Mouse (Mus musculus): ENCODE measurements around the gene Serinc5.
"Not testable (repeated sequence)": the region's sequence is repeated elsewhere in the genome, so short reads cannot be mapped to it uniquely, and the experiment has no call there.

The Serinc5 gene

DNA sequence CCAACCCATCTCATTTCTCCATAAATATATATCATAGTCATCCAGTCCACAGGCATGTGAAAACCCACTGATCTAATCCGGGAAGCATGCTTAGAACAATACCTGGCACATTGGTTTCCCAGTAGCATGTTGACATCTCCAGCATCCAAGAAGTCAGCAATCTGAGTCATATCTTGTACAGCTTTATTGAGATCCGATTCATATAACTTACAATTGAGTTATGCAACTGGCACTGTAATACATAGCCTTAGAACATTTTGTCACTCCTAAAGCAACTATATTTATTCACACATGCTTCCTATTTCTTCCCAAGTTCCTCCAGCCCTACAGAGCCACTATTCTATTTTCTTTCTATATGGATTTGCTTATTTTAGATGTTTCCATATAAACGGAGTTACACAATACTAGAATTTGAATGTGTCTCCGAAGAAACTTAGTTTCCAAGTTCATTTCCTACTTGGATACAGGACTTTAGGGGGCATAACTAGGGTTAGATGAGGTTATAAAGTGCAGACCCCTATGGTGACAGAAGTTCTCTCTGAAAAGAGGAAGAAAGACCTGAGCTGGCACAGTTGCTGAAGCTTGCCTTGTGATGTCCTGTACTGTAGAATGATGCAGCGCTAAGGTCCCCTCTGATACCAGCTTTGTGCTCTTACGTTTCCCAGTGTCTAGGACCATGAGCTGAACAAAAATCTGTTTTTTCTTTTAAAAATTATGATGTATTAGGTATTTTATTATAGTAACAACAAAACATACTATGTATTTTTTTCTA lies 57.5 kb downstream of the Serinc5 start:
- no peak for DNase-seq (ENCODE audit: low spot score)

- DNase-seq (ENCODE audit: low spot score) = no peak
Observed at GRCm38 (mm10) chr13:92671727-92672126, 60.8 kb downstream of the Serinc5 start.

DNA sequence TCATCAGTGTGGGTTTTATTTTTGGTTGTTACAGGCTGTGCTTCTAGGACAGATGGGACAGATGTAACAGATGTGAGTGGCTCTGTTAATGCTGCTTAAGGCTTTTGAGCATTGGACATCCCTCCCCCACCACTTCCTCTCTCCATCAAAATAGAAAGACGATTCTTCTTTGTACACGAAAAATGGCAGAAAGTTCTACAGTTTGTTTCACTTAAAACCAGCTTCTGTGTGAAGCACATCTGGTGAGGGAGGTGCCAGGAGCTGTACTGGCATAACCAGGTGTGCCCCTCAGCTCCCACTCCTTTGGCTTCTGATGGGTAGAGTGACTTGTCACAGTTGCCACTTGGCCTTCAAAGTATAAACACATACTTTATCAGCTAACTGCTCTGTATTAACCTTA lies 63.8 kb downstream of the Serinc5 start:
- no peak for DNase-seq (ENCODE audit: low spot score)

DNA sequence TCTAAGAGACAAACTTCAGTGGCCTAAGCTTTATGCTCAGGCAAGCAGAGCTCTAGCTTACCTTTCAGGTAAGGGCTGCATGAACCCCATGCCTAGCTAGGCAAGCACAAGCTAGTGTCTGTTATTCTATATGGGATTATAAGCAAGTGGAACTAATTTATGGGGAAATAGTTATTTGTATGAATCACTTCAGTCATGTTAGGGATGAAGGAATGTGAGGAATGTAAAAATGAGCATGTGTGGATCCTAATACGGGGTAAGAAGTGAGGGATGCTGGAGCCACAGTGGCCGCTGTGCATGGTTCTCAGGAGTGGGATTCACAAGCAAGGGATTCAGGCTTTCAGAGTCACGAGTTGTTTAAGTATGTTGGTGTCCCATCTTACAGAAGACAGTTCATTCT lies 64.4 kb downstream of the Serinc5 start:
- DNase-seq (ENCODE audit: low spot score) = no peak

DNA sequence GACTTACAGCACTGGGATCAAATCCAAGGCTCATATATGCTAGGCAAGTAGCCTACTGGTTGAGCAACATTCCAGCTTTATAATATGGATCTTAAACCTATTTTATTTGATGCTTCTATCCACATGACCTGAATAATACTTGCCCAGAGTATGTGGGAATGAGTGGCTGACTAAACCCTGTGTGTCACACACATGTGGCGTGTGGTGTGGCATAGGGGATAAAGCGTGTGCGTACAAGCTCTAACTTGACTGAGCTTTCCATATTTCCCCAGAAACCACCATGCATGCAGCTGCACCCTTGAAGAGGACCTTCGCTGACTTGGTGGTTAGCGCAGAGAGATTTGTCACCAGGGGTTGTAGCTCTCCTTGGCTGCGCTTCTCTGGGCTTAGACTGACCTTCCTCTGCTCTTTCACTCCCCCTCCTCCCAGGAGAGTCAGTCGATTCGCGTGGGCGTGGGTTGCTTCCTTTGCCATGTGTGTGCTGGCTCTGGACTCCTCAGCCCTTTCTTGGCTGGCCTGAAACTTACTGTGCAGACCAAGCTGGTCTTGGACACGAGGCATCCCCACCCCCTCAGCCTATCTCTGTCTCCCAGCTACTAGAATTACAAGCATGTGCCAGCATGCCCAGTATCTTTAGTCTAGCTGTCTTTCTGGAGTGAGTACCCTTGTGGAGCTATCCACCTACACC lies 65.2 kb downstream of the Serinc5 start:
- DNase-seq (ENCODE audit: low spot score) = no peak

DNA sequence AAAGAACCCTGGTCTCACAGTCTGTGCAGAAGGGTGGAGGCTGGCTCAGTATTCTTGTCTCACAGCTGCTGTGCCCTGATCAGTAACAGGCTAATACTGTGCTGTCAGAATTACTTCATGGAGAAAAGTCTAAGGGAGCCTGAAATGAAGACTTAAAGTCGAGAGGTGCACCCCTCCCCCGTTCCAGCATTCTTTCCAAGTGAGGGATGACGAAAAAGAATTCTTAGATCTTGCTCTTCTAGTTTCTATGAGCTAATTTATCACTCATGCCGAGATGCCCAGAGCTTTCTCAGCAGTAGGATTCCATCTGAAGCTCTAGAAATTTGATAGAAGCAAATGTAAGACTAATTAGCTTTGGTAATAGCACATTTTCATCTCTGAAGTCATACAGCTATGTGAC lies 66.8 kb downstream of the Serinc5 start:
- no peak for DNase-seq (ENCODE audit: low spot score)

DNA sequence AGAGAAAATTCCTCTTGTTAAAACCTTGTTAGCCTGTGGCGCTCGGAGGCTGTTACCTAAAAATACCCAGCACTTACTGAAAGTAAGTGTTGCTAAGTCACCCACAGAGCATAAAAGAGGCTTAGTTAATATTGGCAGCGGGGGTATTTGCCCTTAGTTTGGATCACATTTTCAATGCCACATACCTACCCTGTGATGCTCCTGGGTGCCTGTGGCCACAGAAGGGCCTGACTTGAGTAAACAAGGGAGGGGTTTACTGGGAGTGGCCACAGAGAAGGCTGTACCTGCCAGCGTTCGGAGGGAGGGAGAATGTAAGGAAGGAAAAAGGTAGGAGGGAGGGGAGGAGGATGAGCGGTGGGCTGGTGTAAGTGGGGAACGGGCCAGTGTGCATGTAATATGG lies 68.8 kb downstream of the Serinc5 start:
- DNase-seq (ENCODE audit: low spot score) = no peak

GRCm38 (mm10) chr13:92681541-92681940 lies 70.7 kb downstream of the Serinc5 start:
- no peak for DNase-seq (ENCODE audit: low spot score)

- DNase-seq (ENCODE audit: low spot score) = no peak
Observed at GRCm38 (mm10) chr13:92682833-92683232, 71.9 kb downstream of the Serinc5 start.

DNA sequence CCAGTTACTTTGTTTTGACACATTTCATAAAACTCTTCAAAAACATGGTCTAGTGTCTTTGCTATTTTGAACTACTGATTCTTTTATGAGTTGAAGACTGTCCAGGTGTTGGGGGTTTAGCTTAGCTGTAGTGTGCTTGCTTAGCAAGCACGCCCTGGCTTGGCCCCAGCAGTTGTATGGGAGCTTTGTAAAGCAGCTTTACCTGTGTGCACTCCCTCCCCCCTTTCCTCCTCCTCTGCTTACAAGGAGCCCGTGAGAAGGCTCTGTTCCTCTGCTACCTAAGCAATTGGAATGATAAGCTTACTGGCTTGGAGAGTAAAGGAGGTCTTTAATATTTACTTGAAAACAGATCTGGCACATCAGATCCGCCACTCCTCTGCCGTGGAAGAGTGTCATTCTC lies 72.6 kb downstream of the Serinc5 start:
- DNase-seq (ENCODE audit: low spot score) = no peak

DNA sequence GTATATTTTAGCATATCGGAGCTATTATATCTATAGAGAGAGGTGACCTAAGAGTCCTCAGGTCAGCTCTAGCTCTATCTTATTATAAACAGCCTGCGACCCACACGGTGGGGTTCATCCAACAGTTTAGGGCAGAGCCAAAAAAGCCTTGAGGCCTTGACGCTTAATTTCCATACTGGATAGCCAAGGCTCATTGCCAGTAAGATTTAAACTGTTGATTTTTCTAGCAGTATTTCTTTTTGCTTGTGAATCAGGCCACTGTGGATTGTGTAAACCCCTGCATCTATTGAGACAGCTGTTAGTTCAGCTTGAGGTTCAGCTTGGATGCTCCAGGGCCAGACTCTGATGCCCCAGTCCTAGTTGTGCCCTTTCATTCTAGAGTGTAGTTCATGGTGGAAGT lies 73.4 kb downstream of the Serinc5 start:
- no peak for DNase-seq (ENCODE audit: low spot score)

GRCm38 (mm10) chr13:92685273-92685672 lies 74.4 kb downstream of the Serinc5 start:
- no peak for DNase-seq (ENCODE audit: low spot score)

DNA sequence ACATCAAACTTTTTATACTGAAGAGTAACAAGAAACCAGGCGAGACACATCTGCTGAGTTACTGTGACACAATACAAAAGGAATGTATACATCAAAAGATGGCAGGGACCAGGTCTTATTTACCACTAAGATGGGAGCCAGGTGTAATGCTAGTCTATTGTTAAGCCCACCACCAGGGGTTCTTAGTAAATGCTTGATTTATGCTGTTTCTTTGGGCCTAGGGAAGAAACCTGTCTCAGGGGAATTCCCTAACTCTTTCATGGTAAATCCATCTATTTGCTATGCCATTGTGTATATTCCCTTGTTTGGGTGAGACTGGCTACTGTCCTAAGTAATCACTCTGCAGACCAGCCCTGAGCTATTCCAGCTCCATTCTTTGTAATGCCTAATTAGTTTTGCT lies 76.3 kb downstream of the Serinc5 start:
- not testable (repeated sequence) for DNase-seq (ENCODE audit: low spot score)

DNA sequence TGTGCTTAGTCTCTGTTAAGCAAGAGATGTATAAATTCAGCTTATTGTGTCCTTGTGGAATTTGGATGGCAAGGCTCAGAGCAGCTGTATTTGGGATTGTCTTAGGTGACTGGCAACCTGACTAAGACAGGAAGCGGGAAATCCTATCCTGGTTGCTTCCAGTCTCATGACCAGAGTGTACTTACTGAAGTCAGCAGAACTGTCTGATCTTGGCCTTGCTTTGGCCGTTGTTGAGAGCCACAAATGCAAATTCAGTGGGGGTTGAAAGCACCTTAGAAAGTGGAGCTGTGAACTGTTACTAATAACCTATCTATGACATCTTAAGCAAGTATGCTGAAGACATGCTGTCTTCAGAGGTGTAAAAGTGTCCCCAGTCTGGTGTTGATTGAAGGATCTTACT lies 78.2 kb downstream of the Serinc5 start:
- DNase-seq (ENCODE audit: low spot score) = no peak

DNA sequence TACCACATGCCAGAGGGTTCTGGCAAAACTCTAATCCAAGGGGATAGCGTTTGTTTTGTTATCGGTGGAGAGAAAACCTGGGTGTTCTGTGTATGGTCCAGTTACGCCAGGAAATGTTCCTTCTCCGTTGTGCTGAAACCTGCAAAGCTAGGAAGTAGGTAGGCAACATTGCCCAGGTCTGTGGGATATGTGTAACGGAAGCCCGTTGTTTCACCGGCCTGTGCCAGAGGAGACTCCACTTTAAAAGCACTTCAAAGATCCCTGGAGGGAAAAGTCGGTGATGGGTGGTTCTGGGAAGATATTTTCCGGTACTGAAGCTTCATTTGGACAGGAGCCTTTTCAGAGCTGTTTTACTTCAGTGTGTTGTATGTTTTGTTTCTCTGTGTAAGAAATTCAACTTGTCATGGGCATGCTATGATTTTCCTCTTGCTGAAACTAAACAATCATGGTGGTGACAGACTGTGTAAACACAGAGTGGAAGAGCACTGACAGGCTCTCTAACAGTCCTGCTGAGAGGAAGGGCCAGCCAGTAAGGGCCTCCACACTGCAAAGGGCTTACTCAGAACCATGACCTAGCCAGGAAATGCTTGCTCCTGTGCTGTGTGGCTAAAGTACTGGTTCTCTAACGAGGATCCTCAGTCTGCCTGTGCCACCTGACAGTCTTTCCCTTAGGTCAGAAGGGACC lies 83.1 kb downstream of the Serinc5 start:
- peak; percentile 57 for DNase-seq (ENCODE audit: low spot score)

- DNase-seq (ENCODE audit: low spot score) = no peak
Observed at GRCm38 (mm10) chr13:92696491-92696939, 85.6 kb downstream of the Serinc5 start.

GRCm38 (mm10) chr13:92697141-92697540 lies 86.2 kb downstream of the Serinc5 start:
- no peak for DNase-seq (ENCODE audit: low spot score)

- no peak for DNase-seq (ENCODE audit: low spot score)
Observed at GRCm38 (mm10) chr13:92698781-92699180, 87.9 kb downstream of the Serinc5 start.

DNA sequence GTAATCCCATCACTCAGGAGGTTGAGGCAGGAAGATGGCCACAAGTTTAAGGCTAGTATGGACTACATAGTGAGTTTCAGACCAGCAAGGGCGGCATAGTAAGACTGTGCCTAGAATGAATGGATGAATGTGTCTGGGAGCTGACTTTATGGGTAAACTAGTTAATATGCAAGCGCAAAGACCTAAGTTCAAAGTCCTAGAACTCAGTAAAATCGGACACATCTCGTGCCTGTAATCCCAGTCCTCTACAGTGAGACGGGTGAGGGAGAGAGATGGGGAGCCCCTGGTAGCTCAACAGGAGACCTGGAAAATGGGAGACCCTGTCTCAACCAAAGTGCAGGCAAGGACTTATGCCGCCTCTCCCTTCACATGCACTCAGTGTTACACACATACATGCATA lies 88.5 kb downstream of the Serinc5 start:
- DNase-seq (ENCODE audit: low spot score) = no peak

DNA sequence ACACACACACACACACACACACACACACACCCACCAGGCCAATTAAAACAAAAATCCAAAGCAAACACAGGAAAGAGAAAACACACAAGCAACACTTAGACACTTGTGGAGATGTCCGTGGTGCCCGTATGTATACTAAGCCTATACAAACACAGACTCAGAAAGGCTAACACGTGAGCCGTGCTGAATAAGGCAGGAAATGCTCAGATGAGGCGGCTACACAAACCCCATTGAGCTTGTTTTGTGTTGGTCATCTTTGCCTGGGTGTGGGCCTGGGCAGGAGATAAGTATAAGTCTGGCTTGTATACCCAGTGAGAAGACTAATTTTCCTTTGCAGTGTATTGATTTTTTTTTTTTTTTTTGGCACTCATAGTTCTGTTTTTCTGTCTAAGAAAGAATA lies 91.1 kb downstream of the Serinc5 start:
- DNase-seq (ENCODE audit: low spot score) = no peak

- no peak for DNase-seq (ENCODE audit: low spot score)
Observed at GRCm38 (mm10) chr13:92703241-92704027, 92.5 kb downstream of the Serinc5 start.

DNA sequence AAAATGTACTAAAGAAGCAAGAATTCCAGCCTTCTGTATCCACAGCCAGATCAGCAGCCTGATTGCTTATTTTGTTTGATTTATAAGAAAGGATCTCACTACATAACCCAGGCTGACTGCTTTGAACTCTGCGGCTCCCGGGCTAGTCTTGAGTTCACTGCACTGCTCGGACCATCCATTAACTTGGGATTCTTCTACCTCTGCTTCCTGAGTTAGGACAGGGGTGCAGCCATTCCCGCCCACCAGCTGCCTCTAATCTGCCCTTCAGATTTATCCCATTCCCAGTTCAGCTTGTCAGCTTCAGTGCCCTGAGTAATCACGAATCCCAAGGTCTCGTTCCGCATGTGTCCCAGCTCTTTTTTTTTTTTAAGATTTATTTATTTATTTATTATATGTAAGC lies 93.3 kb downstream of the Serinc5 start:
- no peak for DNase-seq (ENCODE audit: low spot score)

All from yolk sac, embryonic 10.5 days (tissue).